Mouse (Mus musculus) urinary bladder, postnatal 0 days (tissue): ENCODE measurements around the gene Elf4. TPM values are rescaled to one million over a fixed set of nuclear protein-coding genes. Genes with fewer than 3 reads are reported as not detected.

ENCODE experiments used
- polyA plus RNA-seq: library from polyadenylated mRNA; unstranded; fragments of >200 nt; fragmentation: Nextera tagmentation; extraction: Ambion mirVana; gene quantifications from 2 replicates; pipeline ENCODE4 v1.2.1, GENCODE M21; 2015

Gene Elf4
- polyA plus RNA-seq, result 4.0 and 4.4 TPM in 2 replicates

GRCm38 (mm10) chrX:48462754-48463507, at the start of gene Elf4:
Elf4 (minus strand) TSS chrX:48463132.

Other genes starting within 250 kb of the Elf4 start
- 11.3 and 11.8 TPM in 2 replicates for gene Utp14a, start 206.3 kb downstream of the Elf4 start, polyA plus RNA-seq
- 1.7 and 1.9 TPM in 2 replicates for gene Bcorl1, start 121.8 kb downstream of the Elf4 start, polyA plus RNA-seq
- gene Aifm1, start 50.4 kb upstream of the Elf4 start, polyA plus RNA-seq, result 35.6 and 42.5 TPM in 2 replicates
- gene Rab33a, start 56.2 kb upstream of the Elf4 start, polyA plus RNA-seq, result 2.8 and 2.9 TPM in 2 replicates
- gene Zfp280c, start 131.4 kb upstream of the Elf4 start, polyA plus RNA-seq, result 3.2 and 4.8 TPM in 2 replicates
- gene Slc25a14, start 160.3 kb upstream of the Elf4 start, polyA plus RNA-seq, result 5.6 and 6.3 TPM in 2 replicates
- not detected in 2 replicates for gene Gpr119, start 211.3 kb upstream of the Elf4 start, polyA plus RNA-seq
- 9.4 and 12.9 TPM in 2 replicates for gene Rbmx2, start 231.9 kb upstream of the Elf4 start, polyA plus RNA-seq